Mouse (Mus musculus): ENCODE results near the gene Pias4.

The Pias4 gene

GRCm38 (mm10) chr10:81168087-81168431, 336 bp upstream of the Pias4 start:
- DNase-seq = no peak

GRCm38 (mm10) chr10:81165118-81165517, 2.6 kb downstream of the Pias4 start:
- no peak for DNase-seq

GRCm38 (mm10) chr10:81162318-81162652, 5.4 kb downstream of the Pias4 start:
- DNase-seq = no peak

DNA sequence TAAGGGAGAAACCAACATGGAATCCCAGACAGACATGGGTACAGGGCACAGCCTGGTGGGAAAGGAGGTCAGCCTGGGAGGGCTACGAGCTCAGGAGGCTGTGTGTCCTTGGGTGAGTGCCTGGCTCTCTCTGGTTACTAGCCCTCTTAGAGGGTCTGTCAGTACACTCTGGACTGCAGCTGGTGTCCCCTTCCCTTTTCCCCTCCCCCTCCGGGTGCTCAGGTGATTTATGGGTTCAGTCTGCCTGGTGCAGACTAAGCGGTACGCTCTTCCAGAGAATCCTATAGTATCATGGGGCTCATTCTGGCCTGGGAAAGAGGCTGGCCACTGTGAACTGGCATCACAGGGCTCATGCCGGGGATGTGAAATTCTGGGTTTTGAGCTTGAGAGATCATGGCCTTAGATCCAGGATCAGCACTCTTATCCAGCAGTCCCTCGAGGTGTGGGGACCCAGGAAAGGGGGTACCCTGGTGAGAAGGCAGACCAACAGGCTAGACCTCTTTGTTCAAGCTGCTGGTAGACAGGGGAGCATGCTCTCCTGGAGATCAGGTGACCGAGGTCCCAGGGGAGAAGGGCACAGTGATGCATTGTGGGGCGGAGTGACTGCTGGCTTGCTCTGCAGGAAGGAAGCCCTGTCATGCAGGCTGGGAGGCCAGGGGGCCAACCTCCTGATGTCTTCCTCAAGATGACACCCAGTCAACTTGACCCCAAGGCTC, 6.0 kb downstream of the Pias4 start:
- DNase-seq = no peak

DNA sequence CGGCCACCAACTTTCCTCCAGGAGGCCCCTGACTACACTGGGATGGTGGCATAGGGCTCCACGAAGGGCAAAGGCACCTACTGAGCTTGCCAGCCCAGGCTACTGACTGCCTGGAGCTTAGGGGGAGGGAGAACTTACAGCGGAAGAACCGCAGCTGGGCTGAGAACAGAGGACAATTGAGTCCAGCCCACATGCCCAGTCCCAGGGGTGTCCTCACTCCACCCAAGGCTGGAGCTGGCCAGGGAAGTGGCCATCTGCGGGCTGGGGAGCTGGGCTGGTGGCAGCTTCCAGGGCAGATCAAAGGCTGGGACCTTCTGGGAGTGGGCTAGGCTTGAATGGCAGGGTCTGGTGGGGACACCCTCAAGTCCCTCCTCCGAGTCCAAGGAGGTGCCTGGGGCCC, 13.0 kb downstream of the Pias4 start:
- no peak for DNase-seq

GRCm38 (mm10) chr10:81154313-81154712, 13.4 kb downstream of the Pias4 start:
- no peak for DNase-seq

GRCm38 (mm10) chr10:81152609-81153008, 15.1 kb downstream of the Pias4 start:
- DNase-seq = no peak

GRCm38 (mm10) chr10:81151261-81151660, 16.5 kb downstream of the Pias4 start:
- no peak for DNase-seq

DNA sequence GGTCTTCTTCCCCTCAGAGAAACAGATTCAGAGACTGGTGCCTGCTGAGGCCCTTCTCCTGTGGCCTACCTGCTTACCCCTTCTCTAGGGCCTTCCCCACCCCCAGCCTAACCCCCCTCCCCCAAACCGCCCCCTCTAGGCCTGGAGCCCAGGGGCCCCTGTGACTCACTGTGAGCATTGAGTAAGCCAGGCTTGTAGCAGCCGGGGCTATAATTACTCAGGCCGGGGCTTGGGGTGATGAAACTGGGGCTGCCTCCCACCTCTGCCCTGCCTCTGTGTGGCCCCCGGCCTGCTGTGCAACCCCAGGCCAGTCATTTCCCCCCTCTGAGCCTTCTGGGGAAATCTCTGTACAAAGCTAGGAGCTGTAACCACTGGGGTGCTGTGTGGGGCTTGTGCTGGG, 21.4 kb downstream of the Pias4 start:
- no peak for DNase-seq

GRCm38 (mm10) chr10:81145778-81146177, 21.9 kb downstream of the Pias4 start:
- no peak for DNase-seq

GRCm38 (mm10) chr10:81145307-81145706, 22.4 kb downstream of the Pias4 start:
- DNase-seq = no peak

DNA sequence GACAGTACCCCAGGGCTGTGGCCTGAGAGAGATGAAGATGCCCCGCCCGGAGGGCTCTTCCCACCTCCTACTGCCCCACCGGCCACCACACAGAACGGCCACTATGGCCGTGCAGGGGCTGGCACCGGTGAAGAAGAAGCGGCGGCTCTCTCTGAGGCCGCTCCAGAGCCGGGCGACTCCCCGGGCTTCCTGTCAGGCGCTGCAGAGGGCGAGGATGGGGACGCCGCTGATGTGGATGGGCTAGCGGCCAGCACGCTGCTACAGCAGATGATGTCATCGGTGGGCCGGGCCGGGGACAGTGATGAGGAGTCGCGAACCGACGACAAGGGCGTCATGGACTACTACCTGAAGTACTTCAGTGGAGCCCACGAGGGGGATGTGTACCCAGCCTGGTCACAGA, 23.1 kb downstream of the Pias4 start:
- no peak for DNase-seq

DNA sequence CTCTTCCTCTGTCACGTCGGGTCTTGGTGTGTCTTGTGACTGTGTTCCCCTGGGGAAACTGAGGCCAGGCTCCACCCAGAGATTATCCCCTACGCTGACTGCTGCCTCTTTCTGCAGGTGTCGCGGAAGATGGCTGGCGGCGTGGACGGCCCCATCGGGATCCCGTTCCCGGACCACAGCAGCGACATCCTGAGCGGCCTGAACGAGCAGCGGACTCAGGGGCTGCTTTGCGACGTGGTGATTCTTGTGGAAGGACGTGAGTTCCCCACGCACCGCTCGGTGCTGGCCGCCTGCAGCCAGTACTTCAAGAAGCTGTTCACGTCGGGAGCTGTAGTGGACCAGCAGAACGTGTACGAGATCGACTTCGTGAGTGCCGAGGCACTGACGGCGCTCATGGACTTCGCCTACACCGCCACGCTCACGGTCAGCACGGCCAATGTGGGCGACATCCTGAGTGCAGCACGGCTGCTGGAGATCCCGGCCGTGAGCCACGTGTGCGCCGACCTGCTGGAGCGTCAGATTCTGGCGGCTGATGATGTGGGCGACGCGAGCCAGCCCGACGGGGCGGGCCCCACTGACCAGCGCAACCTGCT, 23.8 kb downstream of the Pias4 start:
- no peak for DNase-seq

- no peak for DNase-seq
These were observed 24.5 kb downstream of the Pias4 start for GRCm38 (mm10) chr10:81143157-81143633.

GRCm38 (mm10) chr10:81142551-81142981, 25.2 kb downstream of the Pias4 start:
- peak; percentile 68 for DNase-seq

DNA sequence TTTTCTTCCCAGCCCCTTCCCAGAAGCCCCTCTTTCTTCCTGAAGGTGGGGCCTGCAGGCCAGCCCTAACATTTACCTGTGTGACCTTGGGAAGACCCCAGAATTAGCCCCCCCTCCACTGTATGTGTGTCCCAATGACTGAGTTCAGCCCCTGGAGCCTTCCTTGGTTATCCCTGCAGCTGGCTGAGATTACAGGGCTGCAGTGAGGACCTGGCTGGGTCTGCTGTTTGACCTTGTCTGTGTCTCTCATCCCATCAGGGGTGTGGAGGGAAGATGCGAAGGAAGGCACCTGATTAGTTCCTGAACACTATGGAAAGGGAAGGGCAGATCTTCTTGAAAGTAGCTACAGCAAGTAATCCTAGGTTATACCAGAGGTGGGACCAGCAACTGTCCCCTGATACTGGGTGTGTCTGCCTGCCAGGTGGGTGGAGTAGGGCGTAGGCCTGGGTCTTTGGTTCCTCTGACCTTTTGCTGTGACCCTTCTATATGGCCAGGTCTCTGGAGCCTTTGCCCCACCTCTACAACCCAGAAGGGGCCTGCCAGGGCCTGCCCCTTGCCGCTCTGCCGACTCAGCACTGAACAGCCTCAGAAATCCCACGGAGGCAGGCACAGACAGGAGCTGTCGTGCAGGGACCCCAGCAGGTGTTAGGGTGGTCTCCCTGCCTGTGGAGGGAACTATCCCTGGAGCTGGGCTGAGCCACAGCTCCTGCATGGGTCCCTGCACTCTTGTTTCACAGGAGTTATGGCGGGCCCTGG, 26.1 kb downstream of the Pias4 start:
- no peak for DNase-seq

DNA sequence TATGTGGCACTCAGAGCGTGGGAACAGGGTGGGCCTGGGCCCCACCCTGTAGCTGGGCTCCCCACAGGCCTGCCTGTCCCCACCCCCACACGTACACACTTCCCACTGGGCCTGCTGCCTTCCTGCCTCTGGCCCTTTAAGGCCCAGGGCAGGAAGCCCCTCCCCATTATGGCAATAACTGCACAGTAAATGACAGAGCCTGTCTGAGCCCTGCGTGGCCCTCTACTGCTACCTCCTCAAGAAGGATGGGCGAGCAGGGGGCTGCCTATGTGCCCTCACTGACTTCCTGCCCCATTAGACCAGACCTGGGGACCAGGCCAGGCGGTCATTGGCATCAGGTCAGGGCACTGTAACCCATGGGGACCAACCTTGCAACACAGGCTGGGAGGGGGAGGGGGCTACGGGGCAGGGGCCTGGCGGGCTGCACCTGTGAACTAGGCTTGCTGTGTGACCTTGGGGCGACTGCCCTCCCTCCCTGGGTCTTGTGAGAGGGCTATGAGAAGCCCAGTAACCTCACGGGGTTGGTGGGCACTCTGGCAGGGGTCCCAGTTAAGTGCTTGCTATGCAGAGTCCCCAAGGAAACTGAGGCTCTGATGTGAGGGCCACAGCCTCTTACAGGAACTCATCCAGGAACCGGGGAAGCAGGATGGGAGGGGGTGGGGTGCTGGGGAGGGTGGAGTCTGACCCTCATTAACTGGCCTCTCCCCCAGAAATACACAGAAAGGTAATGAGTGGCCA, 26.8 kb downstream of the Pias4 start:
- no peak for DNase-seq

DNA sequence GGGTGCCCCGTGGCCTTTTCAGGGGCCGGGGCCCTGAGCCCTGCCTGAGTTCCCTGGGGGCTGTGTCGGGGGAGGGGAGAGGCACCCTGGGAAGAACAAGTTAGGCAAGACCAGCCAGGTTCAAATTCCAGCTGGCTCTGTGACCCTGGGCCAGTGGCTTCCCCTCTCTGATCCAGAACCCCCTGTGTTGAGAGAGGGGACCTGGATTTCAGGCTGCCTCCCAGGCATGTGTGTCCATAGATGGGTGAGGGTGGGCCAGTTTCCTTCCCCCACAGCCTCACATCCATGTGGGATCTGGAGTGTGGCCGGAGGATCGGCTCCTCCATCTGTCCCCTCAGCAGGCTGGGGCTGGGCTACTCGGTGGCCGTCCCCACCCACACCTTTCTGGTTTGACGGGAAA, 27.7 kb downstream of the Pias4 start:
- no peak for DNase-seq

DNA sequence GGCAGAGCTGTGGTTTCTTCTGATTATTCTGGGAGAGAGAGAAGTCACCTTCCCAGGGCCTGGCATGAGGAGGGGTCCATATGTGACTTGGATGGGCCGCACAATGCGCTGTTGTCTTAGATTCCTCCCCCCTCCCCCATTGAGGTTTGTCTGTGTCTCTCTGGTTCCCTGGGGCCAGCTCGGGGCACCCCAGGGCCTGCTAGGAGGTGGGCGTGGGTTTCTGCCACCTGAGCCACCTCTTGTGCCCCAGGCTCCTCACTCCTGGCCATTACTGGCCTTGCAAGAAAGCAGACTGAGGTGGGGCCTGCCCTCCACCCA, 28.2 kb downstream of the Pias4 start:
- DNase-seq = no peak

DNA sequence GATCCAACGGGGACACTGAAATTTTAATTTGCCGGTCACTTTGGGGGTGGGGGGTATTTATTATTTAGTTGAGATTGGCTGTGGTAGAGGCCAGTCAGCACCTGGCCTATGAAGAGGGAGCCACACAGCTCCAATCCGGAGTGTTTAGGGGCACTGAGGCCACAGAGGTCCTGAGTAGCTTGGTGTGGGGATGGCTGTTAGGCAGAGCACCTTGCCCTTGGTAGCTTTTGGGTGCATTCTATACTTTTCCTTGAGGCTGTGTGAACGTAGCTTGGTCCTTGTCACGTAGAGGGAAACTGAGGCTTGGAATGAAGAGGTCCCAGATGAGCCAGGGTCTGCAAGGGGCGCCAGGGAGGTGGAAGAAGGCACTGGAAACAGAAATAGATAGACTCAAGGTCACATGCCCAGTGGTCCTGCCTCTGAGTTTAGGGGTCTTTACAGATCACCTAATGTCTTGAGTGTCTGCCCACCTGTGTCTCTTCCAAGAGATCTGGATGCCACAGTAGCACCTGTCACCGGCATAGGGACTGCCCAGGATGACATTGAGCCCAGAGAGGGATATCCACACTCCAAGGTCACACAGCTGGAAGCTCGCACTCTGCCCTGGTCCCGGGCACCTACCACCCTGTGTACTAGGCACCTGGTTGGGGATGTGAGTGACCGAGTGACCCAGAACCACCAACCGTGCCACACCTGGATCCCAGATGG, 28.7 kb downstream of the Pias4 start:
- DNase-seq = no peak

DNA sequence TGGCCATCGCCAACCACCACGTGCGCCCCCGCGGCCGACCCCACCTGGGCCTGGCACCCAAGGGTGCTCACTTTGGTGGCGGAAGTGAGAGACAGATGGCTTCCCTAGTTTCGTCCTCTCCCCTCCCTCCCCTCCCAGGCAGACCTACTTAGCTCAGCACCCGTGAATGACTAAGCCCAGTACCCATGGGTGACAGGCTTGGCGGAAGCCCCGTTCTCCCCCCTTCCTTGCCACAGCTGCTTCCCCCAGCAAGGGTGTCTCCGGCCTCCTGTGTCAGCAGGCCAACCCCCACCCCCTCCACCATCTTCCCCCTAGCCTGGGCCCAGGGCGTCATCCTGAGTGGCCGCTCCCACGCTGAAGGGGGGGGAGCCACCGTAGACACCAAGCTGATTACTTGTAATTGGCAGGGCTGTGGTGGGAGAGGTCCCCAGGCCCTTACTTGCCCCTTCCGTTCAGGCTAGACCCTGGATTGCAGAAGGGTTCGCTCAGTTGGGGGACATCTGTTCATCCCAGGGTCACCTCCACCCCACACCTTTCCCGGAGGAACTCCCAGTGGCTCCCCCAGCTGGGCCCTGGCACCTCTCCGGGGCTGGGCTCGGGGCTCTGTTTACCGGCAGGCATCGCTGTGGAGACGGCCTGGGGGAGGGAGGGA, 29.5 kb downstream of the Pias4 start:
- peak; percentile 78 for DNase-seq

Data from retina, postnatal 1 day (tissue).